Mouse (Mus musculus) right cerebral cortex, postnatal 36 days (tissue): Measurements from ENCODE around the gene Spon1.
A peak's percentile ranks its signal among the peaks of the same experiment; 100 is the strongest.

ENCODE experiments used
- DNase-seq, 2 experiments: peaks; one replicate each; pipeline ENCODE4 v3.0.0; 2022; ENCODE audit warnings: low spot score in 2 of 2, mixed read lengths in 1 of 2

The Spon1 gene

GRCm38 (mm10) chr7:113841521-113841920 is 75.7 kb downstream of the Spon1 start:
- DNase-seq: no peak

- DNase-seq: no peak
These were observed 77.4 kb downstream of the Spon1 start for GRCm38 (mm10) chr7:113843150-113843549.

- no peak for DNase-seq
These were observed 79.4 kb downstream of the Spon1 start for GRCm38 (mm10) chr7:113845191-113845590.

- DNase-seq: no peak
These were observed 80.8 kb downstream of the Spon1 start for GRCm38 (mm10) chr7:113846553-113846952.

GRCm38 (mm10) chr7:113847041-113847819 is 81.4 kb downstream of the Spon1 start:
- no peak for DNase-seq

- DNase-seq: no peak
These were observed 84.6 kb downstream of the Spon1 start for GRCm38 (mm10) chr7:113850389-113850788.

- peak in 1 of 2 experiments; percentile 6 for DNase-seq
These were observed 89.6 kb downstream of the Spon1 start for GRCm38 (mm10) chr7:113855396-113855795.

GRCm38 (mm10) chr7:113856067-113856466 is 90.3 kb downstream of the Spon1 start:
- DNase-seq: no peak

- no peak for DNase-seq
These were observed 93.7 kb downstream of the Spon1 start for GRCm38 (mm10) chr7:113859480-113859881.

GRCm38 (mm10) chr7:113861964-113862363 is 96.2 kb downstream of the Spon1 start:
- DNase-seq: no peak

GRCm38 (mm10) chr7:113872846-113873245 is 107.0 kb downstream of the Spon1 start:
- no peak for DNase-seq

- no peak for DNase-seq
These were observed 111.7 kb downstream of the Spon1 start for GRCm38 (mm10) chr7:113877451-113877850.

- no peak for DNase-seq
These were observed 112.1 kb downstream of the Spon1 start for GRCm38 (mm10) chr7:113877926-113878325.

GRCm38 (mm10) chr7:113879085-113879501 is 113.3 kb downstream of the Spon1 start:
- DNase-seq: no peak

GRCm38 (mm10) chr7:113880021-113880420 is 114.2 kb downstream of the Spon1 start:
- no peak for DNase-seq

- no peak for DNase-seq
These were observed 125.0 kb downstream of the Spon1 start for GRCm38 (mm10) chr7:113890782-113891181.

- no peak for DNase-seq
These were observed 125.7 kb downstream of the Spon1 start for GRCm38 (mm10) chr7:113891491-113891890.

- no peak for DNase-seq
These were observed 128.3 kb downstream of the Spon1 start for GRCm38 (mm10) chr7:113893944-113894662.

GRCm38 (mm10) chr7:113895266-113895665 is 129.5 kb downstream of the Spon1 start:
- no peak for DNase-seq

GRCm38 (mm10) chr7:113898388-113898787 is 132.6 kb downstream of the Spon1 start:
- DNase-seq: no peak

- no peak for DNase-seq
These were observed 135.7 kb downstream of the Spon1 start for GRCm38 (mm10) chr7:113901511-113901910.

- DNase-seq: no peak
These were observed 136.2 kb downstream of the Spon1 start for GRCm38 (mm10) chr7:113901941-113902515.
